Comparison of ENCODE assay signal across 8 mouse cellular contexts in genomic region chr11:113748797-113749521, GRCm38 (mm10). TPM values are rescaled to one million over a fixed set of nuclear protein-coding genes. Genes with fewer than 3 reads are reported as not detected.
DNase-seq lines count a peak whose midpoint lies in the region; ATAC-seq and TF ChIP-seq lines count a peak whose summit lies in the region.

No protein-coding gene starts in this region.

- no peaks in the 10 kb centered on the region for H3K9me3 ChIP-seq in embryonic facial prominence, embryonic 11.5 days (replicated peaks; ENCODE audit: control insufficient read depth, low read length)
- H3K9me3 ChIP-seq in limb, embryonic 12.5 days, result no peaks in the 10 kb centered on the region
- H3K9me3 ChIP-seq in stomach, postnatal 0 days (ENCODE audit: control insufficient read depth, low read length), result no peaks in the 10 kb centered on the region

- H3K27me3 ChIP-seq in embryonic facial prominence, embryonic 11.5 days (ENCODE audit: control insufficient read depth, insufficient read depth, low read length), result no peaks in the 10 kb centered on the region
- H3K27me3 ChIP-seq in limb, embryonic 12.5 days, result no peaks in the 10 kb centered on the region
- no peaks in the 10 kb centered on the region for H3K27me3 ChIP-seq in stomach, postnatal 0 days (ENCODE audit: control insufficient read depth, insufficient read depth, low read length)

- TF ChIP-seq EP300 in stomach, postnatal 0 days (optimal IDR thresholded peaks at IDR 0.05), result no peak

- ATAC-seq in embryonic facial prominence, embryonic 11.5 days (replicated peaks; ENCODE audit: insufficient number of reproducible peaks, low FRiP score, low TSS enrichment, low read depth), result no peak
- ATAC-seq in limb, embryonic 12.5 days (ENCODE audit: insufficient number of reproducible peaks, insufficient read depth, low FRiP score, low TSS enrichment, low read depth), result no peak
- no peak for ATAC-seq in stomach, postnatal 0 days (ENCODE audit: low FRiP score, low TSS enrichment)

- peak overlapping the region; percentile 99 for H3K27ac ChIP-seq in embryonic facial prominence, embryonic 11.5 days (replicated peaks; ENCODE audit: low read depth, low read length)
- H3K27ac ChIP-seq in limb, embryonic 12.5 days, result peak overlapping the region; percentile 98
- peak overlapping the region; percentile 99 for H3K27ac ChIP-seq in stomach, postnatal 0 days (replicated peaks)

- H3K36me3 ChIP-seq in embryonic facial prominence, embryonic 11.5 days (replicated peaks; ENCODE audit: control insufficient read depth, insufficient read depth, low read depth, low read length), result no peaks in the 10 kb centered on the region
- peaks cover 40% of the 10 kb centered on the region for H3K36me3 ChIP-seq in limb, embryonic 12.5 days
- H3K36me3 ChIP-seq in stomach, postnatal 0 days (ENCODE audit: control insufficient read depth, insufficient read depth, low read length), result no peaks in the 10 kb centered on the region

- peaks cover 14% of the 10 kb centered on the region; the same call in 1 of the 2 replicates for H3K4me1 ChIP-seq in embryonic facial prominence, embryonic 11.5 days (ENCODE audit: control insufficient read depth, insufficient read depth, low read length)
- peaks cover 32% of the 10 kb centered on the region for H3K4me1 ChIP-seq in limb, embryonic 12.5 days (replicated peaks)
- H3K4me1 ChIP-seq in stomach, postnatal 0 days (replicated peaks; ENCODE audit: control insufficient read depth, insufficient read depth), result peaks cover 26% of the 10 kb centered on the region

- peak; percentile 67 to 73 for DNase-seq in heart, adult 18-20 months
- DNase-seq in heart, adult 8-10 months (ENCODE audit: low spot score), result no peak
- peak; percentile 53 for DNase-seq in embryonic facial prominence, embryonic 11.5 days (ENCODE audit: low spot score)
- peak; percentile 54 to 56 for DNase-seq in heart, postnatal 14 days
- DNase-seq in mesoderm, embryonic 11.5 days (ENCODE audit: low read depth, low spot score), result peak; percentile 56
- no peak for DNase-seq in stomach, postnatal 0 days (ENCODE audit: low spot score)
- DNase-seq in testis, postnatal 10 days (ENCODE audit: low spot score), result no peak

- 8% methylated on average over 21 of the region's 21 CpGs for WGBS in embryonic facial prominence, embryonic 11.5 days
- 8% methylated on average over 21 of the region's 21 CpGs for WGBS in limb, embryonic 12.5 days
- 9% methylated on average over 21 of the region's 21 CpGs for WGBS in stomach, postnatal 0 days

- H3K4me3 ChIP-seq in embryonic facial prominence, embryonic 11.5 days (ENCODE audit: low read depth, low read length), result peak overlapping the region; percentile 90
- peak overlapping the region; percentile 90 for H3K4me3 ChIP-seq in limb, embryonic 12.5 days (replicated peaks)
- H3K4me3 ChIP-seq in stomach, postnatal 0 days (ENCODE audit: low read depth, low read length), result peak overlapping the region; percentile 79

- peak overlapping the region; percentile 97 for H3K9ac ChIP-seq in embryonic facial prominence, embryonic 11.5 days (replicated peaks; ENCODE audit: low read length)
- H3K9ac ChIP-seq in limb, embryonic 12.5 days (replicated peaks), result peak overlapping the region; percentile 92
- peak overlapping the region; percentile 94 for H3K9ac ChIP-seq in stomach, postnatal 0 days (ENCODE audit: low read length)

- TF ChIP-seq CTCF in stomach, postnatal 0 days (IDR thresholded peaks at IDR 0.05; ENCODE audit: low read depth), result no peak

- intact Hi-C loops in heart, postnatal 14 days (cut with DNase I), result no loop called here

- peak overlapping the region; percentile 93 for H3K4me2 ChIP-seq in embryonic facial prominence, embryonic 11.5 days (ENCODE audit: low read depth, low read length)
- peak overlapping the region; percentile 93 for H3K4me2 ChIP-seq in limb, embryonic 12.5 days
- peak overlapping the region; percentile 82 for H3K4me2 ChIP-seq in stomach, postnatal 0 days (replicated peaks; ENCODE audit: low read depth)

RNA-seq across cellular contexts. Expression of gene Cdc42ep4, which starts 2.7 kb away (rescaled TPM):
- 10 to 100 TPM; 19.1 to 23.8 TPM for total RNA-seq in heart, adult 18-20 months (2021)
- 10 to 100 TPM in 3 of 4 experiments, 1 to 10 TPM in 1; 9.7 to 16.5 (median 14.7) TPM for total RNA-seq in heart, adult 8-10 months (2022)
- polyA plus RNA-seq in embryonic facial prominence, embryonic 11.5 days (2014; fragmentation: Nextera tagmentation; extraction: Ambion mirVana), result 59.1 and 63.7 TPM in 2 replicates
- total RNA-seq in heart, postnatal 14 days (2021), result 10 to 100 TPM; 30.9 to 33.4 TPM
- polyA plus RNA-seq in limb, embryonic 12.5 days (2016; fragmentation: Nextera tagmentation; extraction: Ambion mirVana), result 119 and 120 TPM in 2 replicates
- polyA plus RNA-seq in stomach, postnatal 0 days (2015; fragmentation: Nextera tagmentation; extraction: Ambion mirVana), result 28.9 and 30.6 TPM in 2 replicates

RNA-seq across cellular contexts. Expression of gene Cpsf4l, which starts 39.1 kb away (rescaled TPM):
- not detected for total RNA-seq in heart, adult 18-20 months (2021)
- total RNA-seq in heart, adult 8-10 months (2022), result not detected
- polyA plus RNA-seq in embryonic facial prominence, embryonic 11.5 days (2014; fragmentation: Nextera tagmentation; extraction: Ambion mirVana), result 0.31 TPM in 1 of 2 replicates, not detected in the other
- under 1 TPM in 1 of 2 experiments, not detected in 1; 0.20 TPM for total RNA-seq in heart, postnatal 14 days (2021)
- polyA plus RNA-seq in limb, embryonic 12.5 days (2016; fragmentation: Nextera tagmentation; extraction: Ambion mirVana), result 0.60 and 0.75 TPM in 2 replicates
- polyA plus RNA-seq in stomach, postnatal 0 days (2015; fragmentation: Nextera tagmentation; extraction: Ambion mirVana), result 0.16 and 0.19 TPM in 2 replicates

Comparison
In these comparisons a context has a peak if more than half of its experiments do, and no peak if none do; other contexts are left out.
1. DNase-seq: peak in heart, adult 18-20 months (2 of 2), embryonic facial prominence, embryonic 11.5 days (single experiment), heart, postnatal 14 days (2 of 2) and mesoderm, embryonic 11.5 days (single experiment); none in heart, adult 8-10 months (single experiment), stomach, postnatal 0 days (single experiment) and testis, postnatal 10 days (single experiment).
2. Peak in every context shown above with its lines, with median percentiles within 50 percentile points of each other: H3K27ac ChIP-seq, H3K4me2 ChIP-seq, H3K4me3 ChIP-seq and H3K9ac ChIP-seq.